Mouse (Mus musculus): ENCODE data around the gene Map4k1. TPM values are rescaled to one million over a fixed set of nuclear protein-coding genes. Genes with fewer than 3 reads are reported as not detected.

Gene Map4k1
- polyA plus RNA-seq, 1 experiment: 11.7 TPM

GRCm38 (mm10) chr7:29026195-29026594 lies 44.3 kb downstream of the Map4k1 start:
- Histone ChIP-seq H3K36me3 (ENCODE audit: control insufficient read depth) (peaks cover 2% of the 10 kb centered on the region; the same call in 1 of the 2 replicates), H3K4me1 (ENCODE audit: control insufficient read depth) (peaks cover 45% of the 10 kb centered on the region), H3K4me3 (replicated peaks) (no peak overlapping the region), H3K27me3 (ENCODE audit: control insufficient read depth) (peaks cover 3% of the 10 kb centered on the region), H3K9me3 (ENCODE audit: control insufficient read depth, low read length) (no peaks in the 10 kb centered on the region)
- TF ChIP-seq GATA1 (IDR thresholded peaks at IDR 0.05; ENCODE audit: low read length) (no peak), TAL1 (IDR thresholded peaks at IDR 0.05; ENCODE audit: low read length) (no peak)

GRCm38 (mm10) chr7:29026811-29027210 lies 45.0 kb downstream of the Map4k1 start:
- Histone ChIP-seq H3K27me3 (ENCODE audit: control insufficient read depth) (no peaks in the 10 kb centered on the region), H3K4me1 (ENCODE audit: control insufficient read depth) (peaks cover 50% of the 10 kb centered on the region), H3K9me3 (ENCODE audit: control insufficient read depth, low read length) (no peaks in the 10 kb centered on the region)

GRCm38 (mm10) chr7:29028761-29029160 lies 46.9 kb downstream of the Map4k1 start:
- no peaks in the 10 kb centered on the region for H3K27me3 ChIP-seq (ENCODE audit: control insufficient read depth)
- H3K36me3 ChIP-seq (ENCODE audit: control insufficient read depth): peaks cover 4% of the 10 kb centered on the region; the same call in 1 of the 2 replicates
- peaks cover 53% of the 10 kb centered on the region for H3K4me1 ChIP-seq (ENCODE audit: control insufficient read depth)
- no peak for TF ChIP-seq TAL1 (IDR thresholded peaks at IDR 0.05; ENCODE audit: low read length)
- H3K9me3 ChIP-seq (ENCODE audit: control insufficient read depth, low read length): 0 out of 2 replicates have a peak, but pooled peaks cover 3% of the 10 kb centered on the region
- no peak overlapping the region for H3K4me3 ChIP-seq (replicated peaks)

More at GRCm38 (mm10) chr7:29026811-29027210, 45.0 kb downstream of the Map4k1 start:
- H3K4me3 ChIP-seq (replicated peaks): no peak overlapping the region
- TF ChIP-seq TAL1 (IDR thresholded peaks at IDR 0.05; ENCODE audit: low read length) (no peak), GATA1 (IDR thresholded peaks at IDR 0.05; ENCODE audit: low read length) (no peak)
- H3K36me3 ChIP-seq (ENCODE audit: control insufficient read depth): peaks cover 2% of the 10 kb centered on the region; the same call in 1 of the 2 replicates

GRCm38 (mm10) chr7:29029690-29030656 lies 48.1 kb downstream of the Map4k1 start:
- H3K4me1 ChIP-seq (ENCODE audit: control insufficient read depth): peaks cover 53% of the 10 kb centered on the region
- H3K27me3 ChIP-seq (ENCODE audit: control insufficient read depth): no peaks in the 10 kb centered on the region
- peaks cover 4% of the 10 kb centered on the region; the same call in 1 of the 2 replicates for H3K36me3 ChIP-seq (ENCODE audit: control insufficient read depth)
- TF ChIP-seq GATA1 (IDR thresholded peaks at IDR 0.05; ENCODE audit: low read length): peak; percentile 65
- TF ChIP-seq TAL1 (IDR thresholded peaks at IDR 0.05; ENCODE audit: low read length): peak; percentile 70
- H3K4me3 ChIP-seq (replicated peaks): peak overlapping the region; percentile 14
- peaks cover 10% of the 10 kb centered on the region for H3K9me3 ChIP-seq (ENCODE audit: control insufficient read depth, low read length)

- no peak overlapping the region for H3K4me3 ChIP-seq (replicated peaks)
Observed at GRCm38 (mm10) chr7:29031641-29032040, 49.8 kb downstream of the Map4k1 start.

GRCm38 (mm10) chr7:29032685-29033084 lies 50.8 kb downstream of the Map4k1 start:
- Histone ChIP-seq H3K36me3 (ENCODE audit: control insufficient read depth) (peaks cover 4% of the 10 kb centered on the region; the same call in 1 of the 2 replicates), H3K27me3 (ENCODE audit: control insufficient read depth) (no peaks in the 10 kb centered on the region), H3K4me3 (replicated peaks) (no peak overlapping the region), H3K4me1 (ENCODE audit: control insufficient read depth) (peaks cover 36% of the 10 kb centered on the region), H3K9me3 (ENCODE audit: control insufficient read depth, low read length) (peaks cover 19% of the 10 kb centered on the region)
- TF ChIP-seq TAL1 (IDR thresholded peaks at IDR 0.05; ENCODE audit: low read length) (no peak), GATA1 (IDR thresholded peaks at IDR 0.05; ENCODE audit: low read length) (no peak)

More at GRCm38 (mm10) chr7:29031641-29032040, 49.8 kb downstream of the Map4k1 start:
- Histone ChIP-seq H3K4me1 (ENCODE audit: control insufficient read depth) (peaks cover 41% of the 10 kb centered on the region), H3K27me3 (ENCODE audit: control insufficient read depth) (no peaks in the 10 kb centered on the region), H3K36me3 (ENCODE audit: control insufficient read depth) (peaks cover 4% of the 10 kb centered on the region; the same call in 1 of the 2 replicates), H3K9me3 (ENCODE audit: control insufficient read depth, low read length) (peaks cover 19% of the 10 kb centered on the region)
- TF ChIP-seq GATA1 (IDR thresholded peaks at IDR 0.05; ENCODE audit: low read length) (no peak), TAL1 (IDR thresholded peaks at IDR 0.05; ENCODE audit: low read length) (no peak)

- peaks cover 15% of the 10 kb centered on the region for H3K4me1 ChIP-seq (ENCODE audit: control insufficient read depth)
- no peak overlapping the region for H3K4me3 ChIP-seq (replicated peaks)
- H3K27me3 ChIP-seq (ENCODE audit: control insufficient read depth): no peaks in the 10 kb centered on the region
- H3K36me3 ChIP-seq (ENCODE audit: control insufficient read depth): peaks cover 2% of the 10 kb centered on the region
- peaks cover 19% of the 10 kb centered on the region for H3K9me3 ChIP-seq (ENCODE audit: control insufficient read depth, low read length)
- no peak for TF ChIP-seq TAL1 (IDR thresholded peaks at IDR 0.05; ENCODE audit: low read length)
- no peak for TF ChIP-seq GATA1 (IDR thresholded peaks at IDR 0.05; ENCODE audit: low read length)
Observed at GRCm38 (mm10) chr7:29037261-29037660, 55.4 kb downstream of the Map4k1 start.

GRCm38 (mm10) chr7:29039604-29039984 lies 57.7 kb downstream of the Map4k1 start:
- Histone ChIP-seq H3K4me1 (ENCODE audit: control insufficient read depth) (peaks cover 28% of the 10 kb centered on the region), H3K4me3 (replicated peaks) (peak overlapping the region; percentile 62), H3K36me3 (ENCODE audit: control insufficient read depth) (peaks cover 9% of the 10 kb centered on the region), H3K27me3 (ENCODE audit: control insufficient read depth) (no peaks in the 10 kb centered on the region), H3K9me3 (ENCODE audit: control insufficient read depth, low read length) (peaks cover 20% of the 10 kb centered on the region)
- TF ChIP-seq GATA1 (IDR thresholded peaks at IDR 0.05; ENCODE audit: low read length) (no peak), TAL1 (IDR thresholded peaks at IDR 0.05; ENCODE audit: low read length) (no peak)

- H3K36me3 ChIP-seq (ENCODE audit: control insufficient read depth): peaks cover 9% of the 10 kb centered on the region
- no peaks in the 10 kb centered on the region for H3K27me3 ChIP-seq (ENCODE audit: control insufficient read depth)
- H3K4me3 ChIP-seq (replicated peaks): peak overlapping the region; percentile 62
- no peak for TF ChIP-seq TAL1 (IDR thresholded peaks at IDR 0.05; ENCODE audit: low read length)
- H3K4me1 ChIP-seq (ENCODE audit: control insufficient read depth): peaks cover 28% of the 10 kb centered on the region
- H3K9me3 ChIP-seq (ENCODE audit: control insufficient read depth, low read length): peaks cover 20% of the 10 kb centered on the region
Observed at GRCm38 (mm10) chr7:29039985-29040661, 58.3 kb downstream of the Map4k1 start.
